Mouse (Mus musculus) duodenum, adult 2 months (tissue): ENCODE data around the gene Caps2. TPM values are rescaled to one million over a fixed set of nuclear protein-coding genes. Genes with fewer than 3 reads are reported as not detected.

ENCODE experiments used
- polyA plus RNA-seq: library from polyadenylated mRNA; depleted of rRNA; stranded (reverse); fragments of >200 nt; gene quantifications from 2 replicates; pipeline ENCODE4 v1.2.3, GENCODE M21; 2012; ENCODE audit warnings: low replicate concordance; rRNA removed

The Caps2 gene
- polyA plus RNA-seq: not detected in 2 replicates

GRCm38 (mm10) chr10:112163168-112163766, at the start of gene Caps2:
Caps2 (plus strand) TSS chr10:112163621.

GRCm38 (mm10) chr10:112159882-112160560, 3.4 kb upstream of the Caps2 start, which contains the start of gene Glipr1l3:
Glipr1l3 (minus strand) TSS chr10:112160327.

Other genes starting within 250 kb of the Caps2 start
- 0.46 and 0.81 TPM in 2 replicates for gene Krr1, start 191.0 kb upstream of the Caps2 start, polyA plus RNA-seq
- 3.3 and 3.8 TPM in 2 replicates for gene Glipr1, start 161.0 kb upstream of the Caps2 start, polyA plus RNA-seq
- gene Glipr1l1, start 103.4 kb upstream of the Caps2 start, polyA plus RNA-seq: not detected in 2 replicates
- not detected in 2 replicates for gene Glipr1l2, start 80.3 kb upstream of the Caps2 start, polyA plus RNA-seq
- not detected in 2 replicates for gene Glipr1l3, start 3.3 kb upstream of the Caps2 start, polyA plus RNA-seq
- 0.19 and 0.28 TPM in 2 replicates for gene Kcnc2, start 107.5 kb downstream of the Caps2 start, polyA plus RNA-seq